Mouse (Mus musculus) MEL-GATA-1-ER (cell line): Measurements from ENCODE around the gene Tnfrsf18.

Source experiments
- DNase-seq: peaks from one replicate; pipeline ENCODE4 v3.0.0-alpha.2; 2012; ENCODE audit warnings: low read depth; ENCODE audit errors: extremely low read depth

Gene Tnfrsf18

DNA sequence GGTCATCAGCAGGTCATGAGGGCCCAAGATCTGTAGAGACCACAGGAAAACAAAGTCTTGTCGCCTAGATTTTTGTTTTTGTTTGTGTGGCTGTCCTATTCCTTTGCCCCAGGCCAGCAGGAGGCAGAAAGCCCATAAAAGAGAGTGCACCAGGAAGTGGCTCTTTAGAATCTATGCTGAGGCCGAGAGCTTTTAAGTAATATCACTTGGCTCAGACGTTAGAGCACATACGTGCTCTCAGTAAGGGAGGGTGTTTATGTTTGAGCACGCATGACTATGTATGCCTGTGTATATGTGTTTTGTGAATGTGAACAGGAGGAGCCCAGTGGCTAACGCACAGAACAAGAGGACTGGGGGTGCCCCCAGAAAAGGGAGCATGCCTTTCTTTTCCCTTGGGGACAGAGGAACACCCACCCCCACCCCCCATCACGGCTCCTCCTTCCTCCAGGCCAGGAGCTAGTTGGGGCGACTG lies 51.0 kb downstream of the Tnfrsf18 start:
- DNase-seq: no peak

- DNase-seq: no peak
These were observed 51.7 kb downstream of the Tnfrsf18 start for GRCm38 (mm10) chr4:156077499-156078301.
